In genomic region chr11:76459489-76459888, GRCm38 (mm10) we compare ENCODE assay signal across 23 mouse cellular contexts. TPM values are rescaled to one million over a fixed set of nuclear protein-coding genes. Genes with fewer than 3 reads are reported as not detected.
A peak's percentile ranks its signal among the peaks of the same experiment; 100 is the strongest.
DNase-seq lines count a peak whose midpoint lies in the region; ATAC-seq and TF ChIP-seq lines count a peak whose summit lies in the region.
"Had no signal": no experiment of that assay in that cellular context is flagged by ENCODE, and none has a peak within 500 bp of the region (broad histone marks: within the 10 kb centered on the region; RNA-seq: fewer than 3 reads in every experiment).

No protein-coding gene starts in this region.

- TF ChIP-seq CTCF in gastrocnemius, adult 2 months (IDR thresholded peaks at IDR 0.05) = no peak
- peak; percentile 19; the same call in 1 of the 2 replicates for TF ChIP-seq CTCF in kidney, postnatal 0 days (IDR thresholded peaks at IDR 0.05; ENCODE audit: low read depth)
- TF ChIP-seq CTCF in CH12.LX (conservative IDR thresholded peaks at IDR 0.05 in 1 of 2, IDR thresholded peaks at IDR 0.05 in 1 of 2; ENCODE audit: low read depth in 2 of 2, low read length in 2 of 2) = peak in 1 of 2 experiments; percentile 45; a peak in 2 of 4 replicates
- TF ChIP-seq CTCF in bone marrow macrophage, adult 2 months (IDR thresholded peaks at IDR 0.05; ENCODE audit: low read depth, low read length) = no peak
- no peak for TF ChIP-seq CTCF in cerebellum, adult 2 months (IDR thresholded peaks at IDR 0.05; ENCODE audit: borderline replicate concordance, insufficient read depth, low read depth, low read length)

- H3K9me3 ChIP-seq in kidney, postnatal 0 days (replicated peaks; ENCODE audit: low read length) = no peaks in the 10 kb centered on the region
- H3K9me3 ChIP-seq in CH12.LX (replicated peaks; ENCODE audit: low read length) = no peaks in the 10 kb centered on the region
- H3K9me3 ChIP-seq: embryonic facial prominence, embryonic 10.5 days; forebrain, embryonic 10.5 days; heart, embryonic 13.5 days; hindbrain, embryonic 12.5 days had no signal

- in situ Hi-C loops in CH12.LX (cut with MboI; ENCODE audit: low pct_ligation_motif_present, low pct_unique_long_range_greater_than_20kb, low sequenced_read_pairs) = loop anchor here (5.0 to 10.0 kb wide), 2 partner anchors 33 to 185 kb away; no protein-coding TSS in a partner anchor

- no peak for TF ChIP-seq POLR2A in CH12.LX (IDR thresholded peaks at IDR 0.05; ENCODE audit: low read depth, low read length)
- TF ChIP-seq POLR2A in bone marrow macrophage, adult 2 months (IDR thresholded peaks at IDR 0.05; ENCODE audit: borderline replicate concordance, low read depth, low read length) = no peak
- TF ChIP-seq POLR2A in cerebellum, adult 2 months (IDR thresholded peaks at IDR 0.05; ENCODE audit: borderline replicate concordance, insufficient read depth, low read length) = no peak

- no peaks in the 10 kb centered on the region for H3K4me1 ChIP-seq in kidney, postnatal 0 days (replicated peaks; ENCODE audit: insufficient read depth, low read length)
- H3K4me1 ChIP-seq in CH12.LX (ENCODE audit: control insufficient read depth in 1 of 2, insufficient read depth in 2 of 2) = peaks cover 47 to 80% of the 10 kb centered on the region in 2 experiments
- peaks cover 29% of the 10 kb centered on the region for H3K4me1 ChIP-seq in bone marrow macrophage, adult 2 months (ENCODE audit: control insufficient read depth, insufficient read depth, low read length)
- H3K4me1 ChIP-seq in cerebellum, adult 2 months (ENCODE audit: control insufficient read depth, insufficient read depth, low read length) = 0 out of 2 replicates have a peak, but pooled peaks cover under 1% of the 10 kb centered on the region

- H3K27ac ChIP-seq in gastrocnemius, adult 2 months = no peak overlapping the region
- H3K27ac ChIP-seq in kidney, postnatal 0 days = no peak overlapping the region
- H3K27ac ChIP-seq in CH12.LX (ENCODE audit: insufficient read depth, low read depth) = peak overlapping the region; percentile 72; the same call in 1 of the 2 replicates
- H3K27ac ChIP-seq in bone marrow macrophage, adult 2 months (ENCODE audit: insufficient read depth, low read depth, low read length) = peak overlapping the region; percentile 73
- H3K27ac ChIP-seq in cerebellum, adult 2 months (ENCODE audit: insufficient read depth, low read length) = no peak overlapping the region
- H3K27ac ChIP-seq: embryonic facial prominence, embryonic 10.5 days; forebrain, embryonic 10.5 days; heart, embryonic 13.5 days; hindbrain, embryonic 12.5 days had no signal

- no peak overlapping the region for H3K4me2 ChIP-seq in kidney, postnatal 0 days (ENCODE audit: low read length)
- no peak overlapping the region for H3K4me2 ChIP-seq in CH12.LX (ENCODE audit: insufficient read depth, low read depth, poor library complexity, severe bottlenecking)
- H3K4me2 ChIP-seq: heart, embryonic 13.5 days; hindbrain, embryonic 12.5 days had no signal

- dilution Hi-C loops in CH12.LX (cut with MboI; ENCODE audit: extremely low pct_ligation_motif_present, extremely low pct_unique_long_range_greater_than_20kb, low sequenced_read_pairs) = no loop called here

- H3K79me2 ChIP-seq in CH12.LX (replicated peaks; ENCODE audit: control insufficient read depth, extremely low read depth, insufficient read depth, poor library complexity, severe bottlenecking) = no peaks in the 10 kb centered on the region

- H3K27me3 ChIP-seq in kidney, postnatal 0 days (ENCODE audit: insufficient read depth, low read length) = no peaks in the 10 kb centered on the region
- no peaks in the 10 kb centered on the region for H3K27me3 ChIP-seq in CH12.LX (replicated peaks)
- H3K27me3 ChIP-seq in cerebellum, adult 2 months (ENCODE audit: control insufficient read depth, insufficient read depth, low read length) = no peaks in the 10 kb centered on the region
- H3K27me3 ChIP-seq: heart, embryonic 13.5 days; hindbrain, embryonic 12.5 days had no signal

- peak; percentile 36 for TF ChIP-seq RAD21 in CH12.LX (IDR thresholded peaks at IDR 0.05; ENCODE audit: low read depth, low read length)

- H3K36me3 ChIP-seq in kidney, postnatal 0 days (ENCODE audit: insufficient read depth, low read length) = peaks cover 40% of the 10 kb centered on the region
- H3K36me3 ChIP-seq in CH12.LX (replicated peaks in 1 of 2; ENCODE audit: control insufficient read depth in 1 of 2, insufficient read depth in 1 of 2, low read length in 1 of 2) = peaks cover 37 to 70% of the 10 kb centered on the region in 2 experiments

- DNase-seq in gastrocnemius, adult 2 months = peak; percentile 3
- no peak for DNase-seq in gastrocnemius, adult 18-20 months (ENCODE audit: low spot score)
- no peak for DNase-seq in kidney, postnatal 0 days (ENCODE audit: low spot score)
- no peak for DNase-seq in kidney, postnatal 36 days
- no peak for DNase-seq in CH12.LX (ENCODE audit: extremely low read depth)
- DNase-seq in cerebellum, adult 2 months = no peak
- DNase-seq: adrenal gland, adult 2 months; adrenal gland, postnatal 36 days; cerebellum, adult 11-12 months; cerebellum, adult 9-11 months; cerebellum, postnatal 36 days; gastrocnemius, postnatal 25 days; heart, adult 11 months; heart, postnatal 36 days had no signal

- TF ChIP-seq EP300 in CH12.LX (IDR thresholded peaks at IDR 0.05; ENCODE audit: low read length) = no peak

- no peak for ATAC-seq in kidney, postnatal 0 days (replicated peaks; ENCODE audit: low FRiP score, low read depth)
- no peak for ATAC-seq in granulocyte monocyte progenitor cell, adult 5-6 weeks (replicated peaks; ENCODE audit: poor library complexity, severe bottlenecking)
- ATAC-seq: forebrain, embryonic 14.5 days; hindbrain, embryonic 16.5 days had no signal

- 59% methylated on average over 3 of the region's 3 CpGs for WGBS in kidney, postnatal 0 days
- 72% methylated on average over 3 of the region's 3 CpGs for WGBS in cerebellum, adult 2 months

- no peak overlapping the region for H3K4me3 ChIP-seq in gastrocnemius, adult 2 months
- no peak overlapping the region for H3K4me3 ChIP-seq in kidney, postnatal 0 days (replicated peaks; ENCODE audit: low read depth, low read length)
- no peak overlapping the region for H3K4me3 ChIP-seq in CH12.LX (replicated peaks in 1 of 3; ENCODE audit: low read depth in 2 of 3, low read length in 2 of 3, poor library complexity in 1 of 3)
- H3K4me3 ChIP-seq in bone marrow macrophage, adult 2 months (ENCODE audit: insufficient read depth, low read length) = no peak overlapping the region
- no peak overlapping the region for H3K4me3 ChIP-seq in cerebellum, adult 2 months (replicated peaks; ENCODE audit: insufficient read depth, low read depth, low read length)
- H3K4me3 ChIP-seq: embryonic facial prominence, embryonic 10.5 days; erythroblast, embryonic 14.5 days; forebrain, embryonic 10.5 days; heart, embryonic 13.5 days; hindbrain, embryonic 12.5 days had no signal

- H3K9ac ChIP-seq in kidney, postnatal 0 days (ENCODE audit: low read depth, low read length) = no peak overlapping the region
- H3K9ac ChIP-seq in CH12.LX (ENCODE audit: insufficient read depth, low read depth) = no peak overlapping the region
- H3K9ac ChIP-seq: heart, embryonic 13.5 days; hindbrain, embryonic 12.5 days had no signal

- intact Hi-C loops in gastrocnemius, adult 2 months (cut with DNase I) = no loop called here

TF ChIP-seq in CH12.LX, 34 proteins besides CTCF, POLR2A, EP300 and RAD21:
- TF ChIP-seq SMC3 (IDR thresholded peaks at IDR 0.05; ENCODE audit: low read depth, low read length) = peak; percentile 42
- no peak for TF ChIP-seq ETS1 (conservative IDR thresholded peaks at IDR 0.05; ENCODE audit: low read depth, low read length)
- TF ChIP-seq USF2 (conservative IDR thresholded peaks at IDR 0.05; ENCODE audit: low read depth, low read length) = no peak
- no peak for TF ChIP-seq TCF12 (IDR thresholded peaks at IDR 0.05; ENCODE audit: low read depth, low read length)
- no peak for TF ChIP-seq RCOR1 (conservative IDR thresholded peaks at IDR 0.05; ENCODE audit: low read depth, low read length)
TF ChIP-seq in CH12.LX: peak in this region for 1.

RNA-seq across cellular contexts. Expression of gene Timm22, which starts 52.7 kb away (rescaled TPM):
- 10 to 100 TPM; 29.0 to 45.0 TPM for total RNA-seq in gastrocnemius, adult 2 months (2021)
- total RNA-seq in gastrocnemius, adult 18-20 months (2021) = 10 to 100 TPM; 32.5 to 41.9 TPM
- polyA plus RNA-seq in kidney, postnatal 0 days (2015; fragmentation: Nextera tagmentation; extraction: Ambion mirVana) = 122 and 128 TPM in 2 replicates
- total RNA-seq in CH12.LX (2012; rRNA removed) (53.8 and 65.2 TPM in 2 replicates), CH12.LX (2014; rRNA removed) (81.4 and 81.5 TPM in 2 replicates)
- 44.6 and 62.5 TPM in 2 replicates for polyA plus RNA-seq in CH12.LX (2012; ENCODE audit: insufficient read length, low read depth)
- 15.1 and 15.5 TPM in 2 replicates for polyA plus RNA-seq in bone marrow macrophage, adult 2 months (2012; ENCODE audit: insufficient read depth, insufficient read length, missing spikeins)
- total RNA-seq in granulocyte monocyte progenitor cell, adult 5-6 weeks (2014; fragmentation: Nextera tagmentation) = 21.3 and 32.4 TPM in 2 replicates
- 9.9 and 13.9 TPM in 2 replicates for total RNA-seq in granulocyte monocyte progenitor cell, adult 5-6 weeks (2017)
- polyA plus RNA-seq in cerebellum, adult 2 months (2012; rRNA removed) = 27.2 and 33.7 TPM in 2 replicates

Comparison
In these comparisons a context has a peak if more than half of its experiments do, and no peak if none do; other contexts are left out.
1. H3K27ac ChIP-seq: peak in CH12.LX (single experiment) and bone marrow macrophage, adult 2 months (single experiment); none in gastrocnemius, adult 2 months (single experiment), kidney, postnatal 0 days (single experiment) and cerebellum, adult 2 months (single experiment).